Mouse (Mus musculus): ENCODE measurements around the gene Shbg.

Gene Shbg

DNA sequence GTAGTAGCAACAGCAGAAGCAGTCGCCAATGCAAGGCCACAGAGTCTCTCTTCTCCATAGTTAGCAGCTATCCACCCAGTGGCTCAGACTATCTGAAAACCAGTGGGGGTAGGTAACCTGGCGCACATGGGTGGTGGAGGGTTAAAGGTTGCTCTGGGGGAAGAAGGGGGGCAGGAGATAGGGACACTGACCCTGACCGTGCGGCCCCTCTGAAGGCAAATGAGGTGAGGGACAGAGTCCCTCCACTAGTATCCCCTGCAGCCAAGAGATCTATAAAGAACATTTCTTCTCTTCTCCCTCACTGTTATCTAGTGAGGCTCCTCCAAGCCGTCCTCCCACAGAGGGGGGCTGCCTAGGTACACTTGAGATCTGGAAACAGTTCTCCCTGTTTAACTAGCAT is at the start of gene Shbg:
Gene Shbg, minus strand, starts transcription at position 101 of the 400 bp plus-strand sequence.
- DNase-seq (ENCODE audit: low spot score), result no peak

DNA sequence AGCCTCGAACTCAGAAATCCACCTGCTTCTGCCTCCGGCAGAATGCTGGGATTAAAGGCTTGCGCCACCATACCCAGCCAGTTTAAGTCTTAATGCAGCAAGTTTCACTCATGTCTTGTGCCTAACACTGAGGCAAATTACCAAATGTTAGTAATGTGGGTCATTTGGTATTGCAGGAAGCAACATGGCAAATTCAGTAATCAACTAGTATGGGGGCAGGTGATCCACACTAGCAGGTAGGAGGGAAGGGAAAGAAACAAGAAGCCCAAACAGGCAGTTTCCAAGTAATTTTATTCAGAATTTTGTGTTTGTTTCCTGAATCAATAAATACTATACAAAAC is 48.9 kb upstream of the Shbg start:
- DNase-seq (ENCODE audit: low spot score), result no peak

DNA sequence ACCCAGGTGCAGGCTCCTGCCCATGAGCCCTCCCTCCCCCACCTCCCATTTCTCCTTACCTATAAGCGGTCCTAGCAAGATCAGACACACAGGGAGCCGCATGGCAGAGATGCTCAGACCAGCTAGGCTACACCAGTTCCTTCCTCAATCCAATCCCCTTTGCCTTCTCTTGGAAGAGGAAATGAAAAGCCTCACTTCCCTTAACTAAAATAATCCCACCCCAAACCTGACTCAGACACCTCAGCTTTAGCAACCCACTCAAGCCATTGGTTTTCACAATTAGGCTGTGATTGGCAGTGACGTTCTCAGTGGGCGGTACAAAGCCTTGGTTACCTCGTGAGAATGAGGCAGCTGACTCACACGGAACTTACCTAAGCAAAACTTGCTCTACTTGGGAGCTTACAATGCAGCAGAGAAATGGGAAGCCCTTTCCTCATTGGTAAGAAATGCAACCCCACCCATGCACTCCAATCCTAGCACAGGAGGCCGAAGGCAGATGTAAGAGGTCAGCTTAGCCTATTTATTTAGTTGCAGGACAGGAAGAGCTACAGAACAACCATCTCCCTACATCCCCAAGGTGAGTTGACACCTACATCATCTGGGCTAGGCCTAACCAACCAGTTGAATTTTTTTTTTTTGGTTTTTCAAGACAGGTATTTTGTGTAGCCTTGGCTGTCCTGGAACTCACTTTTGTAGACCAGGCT is 48.4 kb upstream of the Shbg start, which contains the start of gene Cd68:
Gene Cd68, minus strand, starts transcription at position 193 of the 704 bp plus-strand sequence.
- DNase-seq (ENCODE audit: low spot score), result no peak

DNA sequence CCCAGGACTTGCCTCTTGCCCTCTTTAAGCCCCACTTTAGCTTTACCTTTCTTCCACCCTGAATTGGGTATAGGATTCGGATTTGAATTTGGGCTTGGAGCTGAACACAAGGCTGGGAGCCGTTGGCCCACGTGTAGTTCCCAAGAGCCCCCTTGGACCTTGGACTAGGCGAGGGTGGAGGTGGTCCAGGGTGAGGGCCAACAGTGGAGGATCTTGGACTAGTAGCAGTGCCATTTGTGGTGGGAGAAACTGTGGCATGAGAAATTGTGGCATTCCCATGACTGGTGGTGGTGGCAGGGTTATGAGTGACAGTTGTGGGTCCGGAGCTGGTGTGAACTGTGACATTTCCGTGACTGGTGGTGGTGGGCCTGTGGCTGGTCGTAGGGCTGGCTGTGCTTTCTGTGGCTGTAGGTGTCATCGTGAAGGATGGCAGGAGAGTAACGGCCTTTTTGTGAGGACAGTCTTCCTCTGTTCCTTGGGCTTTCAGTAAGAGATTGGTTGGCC is 47.8 kb upstream of the Shbg start:
- no peak for DNase-seq (ENCODE audit: low spot score)

DNA sequence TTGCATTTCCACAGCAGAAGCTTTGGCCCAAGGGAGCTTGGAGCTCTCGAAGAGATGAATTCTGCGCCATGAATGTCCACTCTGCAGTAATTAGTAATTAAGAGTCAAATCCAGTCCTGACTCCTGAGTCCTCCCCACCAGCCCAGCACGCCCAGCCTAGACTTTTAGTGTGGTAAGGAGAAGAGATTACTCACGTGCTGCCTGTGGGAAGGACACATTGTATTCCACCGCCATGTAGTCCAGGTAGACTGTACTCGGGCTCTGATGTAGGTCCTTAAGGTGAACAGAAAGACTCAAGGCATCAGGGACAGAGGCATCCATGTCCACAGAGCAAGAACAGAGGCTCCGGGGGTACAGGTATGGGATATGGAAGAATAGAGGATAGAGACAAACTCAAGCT is 47.1 kb upstream of the Shbg start:
- no peak for DNase-seq (ENCODE audit: low spot score)

DNA sequence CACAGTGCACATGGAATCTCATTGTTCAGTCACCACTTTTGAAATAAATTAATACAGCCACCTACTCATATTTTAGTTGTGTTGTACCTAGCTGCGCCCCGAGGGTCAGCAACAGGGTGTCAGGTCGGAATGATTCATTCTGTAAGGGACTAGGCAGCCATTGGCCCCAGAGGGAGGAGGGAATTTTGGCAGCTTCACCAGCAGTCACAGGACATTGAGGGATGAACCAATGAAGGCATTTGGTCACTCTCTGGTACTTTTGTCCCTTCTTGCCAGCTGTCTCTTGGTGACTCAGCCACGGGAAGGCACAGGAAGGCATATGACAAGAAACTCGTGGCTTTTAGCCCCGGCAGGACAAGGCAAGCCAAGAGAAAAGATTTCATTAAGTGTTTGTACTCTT is 46.1 kb upstream of the Shbg start:
- no peak for DNase-seq (ENCODE audit: low spot score)

DNA sequence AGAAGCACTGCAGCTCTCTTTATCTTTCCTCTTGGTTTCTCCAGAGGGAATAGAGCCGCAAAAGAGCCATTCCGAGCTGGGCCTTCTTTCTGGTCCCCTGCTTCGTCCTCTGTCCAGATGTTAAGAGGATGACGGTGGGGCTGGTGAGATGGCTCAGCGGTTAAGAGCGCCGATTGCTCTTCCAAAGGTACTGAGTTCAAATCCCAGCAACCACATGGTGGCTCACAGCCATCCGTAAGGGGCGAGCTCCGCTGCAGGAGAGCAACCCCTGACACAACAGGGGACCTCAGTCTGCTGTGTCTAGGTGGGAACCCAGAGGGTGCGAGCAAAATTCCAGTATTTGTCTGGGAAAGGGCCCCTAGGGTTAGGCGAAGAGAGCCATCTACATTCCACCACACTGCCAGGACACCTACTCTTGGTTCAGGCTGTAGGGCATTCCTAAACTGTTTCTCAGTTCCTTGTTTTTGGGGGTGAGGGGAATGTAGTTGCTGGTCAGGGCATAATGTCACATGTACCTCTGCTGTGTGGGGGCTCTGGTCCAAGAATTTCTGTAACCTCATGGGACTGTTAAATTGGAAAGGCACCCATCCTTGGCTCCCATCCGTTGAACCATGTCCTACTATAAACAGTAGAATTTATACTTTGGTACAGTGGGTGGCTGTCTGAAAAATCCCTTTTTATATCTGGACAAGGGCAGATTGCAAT is 45.4 kb upstream of the Shbg start:
- DNase-seq (ENCODE audit: low spot score), result no peak

DNA sequence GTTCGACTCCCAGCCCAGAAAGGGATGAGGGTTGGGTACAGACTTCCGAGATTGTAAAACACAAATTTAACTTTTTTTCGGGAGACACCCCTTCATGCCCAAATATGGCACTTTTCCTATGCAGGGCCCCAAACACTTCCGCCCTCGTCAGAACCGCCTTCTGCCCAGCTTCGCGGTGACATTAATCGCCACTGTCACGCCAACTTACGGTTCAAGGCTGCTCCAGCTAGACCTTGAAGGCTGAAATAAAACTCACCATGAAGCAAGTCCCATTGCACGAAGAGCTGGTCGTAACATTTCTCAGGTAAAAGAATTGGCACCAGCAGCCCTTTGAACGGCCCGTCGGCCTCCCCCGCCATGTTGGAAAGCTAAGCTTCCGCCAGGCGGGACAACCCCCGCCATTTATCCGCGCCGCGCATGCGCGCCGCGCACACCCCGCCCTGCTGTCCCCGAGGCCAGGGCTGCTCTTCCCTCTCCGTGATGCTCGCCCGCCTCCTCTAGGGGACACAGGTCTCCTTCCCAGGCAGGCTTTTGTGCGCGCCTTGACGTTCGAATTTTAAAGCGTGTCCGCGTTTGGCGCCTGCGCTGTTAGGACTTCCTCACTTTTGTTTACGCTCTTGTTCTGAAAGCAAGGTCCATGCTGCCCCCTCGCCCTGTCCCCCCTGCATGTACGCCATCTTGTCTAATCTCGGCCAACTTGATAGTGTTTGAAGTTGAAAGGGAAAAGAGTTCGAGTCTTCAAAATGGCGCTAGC is 44.7 kb upstream of the Shbg start, which contains the start of gene Mpdu1:
Gene Mpdu1, minus strand, starts transcription at position 430 of the 754 bp plus-strand sequence.
- peak; percentile 78 for DNase-seq (ENCODE audit: low spot score)

DNA sequence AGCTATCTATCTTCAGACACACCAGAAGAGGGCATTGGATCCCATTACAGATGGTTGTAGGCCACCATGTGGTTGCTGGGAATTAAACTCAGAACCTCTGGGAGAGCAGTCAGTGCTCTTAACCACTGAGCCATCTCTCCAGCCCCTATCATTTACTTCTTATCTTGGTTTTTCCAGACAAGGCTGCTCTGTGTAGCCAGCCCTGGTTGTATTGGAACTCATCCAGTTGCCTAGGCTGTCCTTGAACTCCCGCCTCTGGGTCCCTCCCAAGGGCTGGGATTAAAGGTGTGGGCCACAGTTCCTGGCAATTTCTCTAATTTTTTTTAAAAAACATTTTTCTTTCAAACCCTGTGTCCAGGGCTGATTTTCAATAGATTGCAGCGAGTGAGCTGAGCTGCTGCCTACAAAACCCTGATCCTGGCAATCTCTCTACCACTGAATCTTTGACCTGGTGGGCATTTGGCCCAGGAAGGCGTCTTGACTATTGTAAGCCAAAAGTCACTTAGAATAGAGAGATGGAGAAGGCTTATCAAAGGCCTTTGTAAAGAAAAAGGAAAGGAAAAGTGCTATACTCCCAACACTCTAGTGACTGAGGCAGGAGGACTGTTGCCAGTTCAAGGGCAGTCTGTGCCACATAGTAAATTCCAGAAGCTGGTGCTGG is 43.6 kb upstream of the Shbg start:
- no peak for DNase-seq (ENCODE audit: low spot score)

DNA sequence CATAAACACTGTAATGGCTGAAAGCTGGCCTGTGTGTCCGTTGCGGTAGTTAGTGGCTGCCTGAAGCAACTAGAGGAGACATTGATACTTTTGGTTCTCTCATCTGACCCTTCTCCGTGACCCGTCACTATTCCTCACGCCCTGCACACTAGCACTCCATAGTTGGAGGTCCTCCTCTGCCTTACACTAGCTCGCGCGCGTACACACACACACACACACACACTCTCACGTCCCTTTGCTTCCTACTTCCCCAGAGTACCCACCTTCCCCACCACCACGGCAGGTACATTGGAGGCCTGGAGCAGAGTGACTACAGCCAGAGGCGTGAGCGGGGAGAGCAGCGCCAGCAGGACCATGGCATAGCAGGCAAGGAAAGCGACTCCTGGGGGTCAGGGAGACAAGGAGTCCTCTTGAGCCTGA is 39.8 kb upstream of the Shbg start:
- DNase-seq (ENCODE audit: low spot score), result no peak

DNA sequence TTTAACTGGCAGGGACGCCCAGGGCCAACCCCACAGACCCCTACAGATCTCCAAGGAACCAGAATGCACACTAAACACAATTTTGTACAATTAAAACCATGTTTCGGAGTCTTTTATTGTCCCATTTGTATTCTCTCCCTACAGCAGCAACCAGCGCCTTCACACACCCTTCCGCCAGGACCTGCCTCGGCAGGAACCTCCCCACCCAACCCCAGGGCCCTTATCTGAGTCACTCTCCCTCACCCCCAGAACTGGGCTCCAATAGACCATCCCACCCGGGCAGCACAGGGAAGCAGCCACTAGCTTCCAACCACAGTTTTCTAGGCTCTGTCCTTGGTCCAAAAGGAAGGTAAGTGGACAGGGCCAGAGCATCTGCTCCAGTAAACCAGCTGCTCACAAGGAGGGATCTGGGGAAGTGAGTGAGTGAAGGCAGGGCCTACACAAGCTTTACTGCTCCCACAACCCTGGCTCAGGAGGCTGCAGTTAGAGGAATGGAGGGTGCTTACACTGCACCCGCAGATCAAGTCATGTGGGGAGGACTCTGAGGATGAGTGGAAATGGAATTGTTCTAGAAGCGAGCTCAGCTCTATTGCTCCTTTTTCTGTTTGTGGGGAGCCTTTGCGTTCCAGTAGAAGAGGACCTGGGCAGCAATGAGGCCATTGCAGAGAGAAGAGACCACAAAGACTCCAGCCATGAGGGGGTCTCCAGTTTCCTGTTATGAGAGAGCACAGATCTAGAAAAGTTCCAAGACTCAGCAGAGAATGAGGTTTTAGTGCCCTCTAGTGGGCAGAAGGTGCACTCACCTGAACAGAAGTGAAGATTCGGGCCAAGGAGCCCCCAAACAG is 39.1 kb upstream of the Shbg start:
- DNase-seq (ENCODE audit: low spot score), result no peak

DNA sequence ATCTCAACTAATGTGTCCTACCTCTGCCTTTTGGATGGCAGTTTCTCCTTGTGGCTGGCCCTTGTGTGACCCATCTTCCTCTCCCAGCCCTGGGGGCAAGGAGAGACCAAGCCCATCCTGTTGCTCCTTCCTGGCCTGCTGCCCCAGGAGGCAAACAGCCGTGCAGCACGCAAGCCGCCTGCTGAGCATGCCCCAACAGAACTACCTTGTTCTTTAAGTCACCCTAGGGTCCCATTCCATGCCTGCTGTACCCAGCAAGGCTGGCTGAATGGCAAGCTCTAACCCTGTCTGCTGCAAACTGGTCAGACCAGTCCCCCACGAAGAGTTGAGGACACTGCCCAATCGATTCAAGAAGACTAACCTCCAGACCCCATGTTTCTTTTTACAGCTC is 38.4 kb upstream of the Shbg start:
- DNase-seq (ENCODE audit: low spot score), result no peak

DNA sequence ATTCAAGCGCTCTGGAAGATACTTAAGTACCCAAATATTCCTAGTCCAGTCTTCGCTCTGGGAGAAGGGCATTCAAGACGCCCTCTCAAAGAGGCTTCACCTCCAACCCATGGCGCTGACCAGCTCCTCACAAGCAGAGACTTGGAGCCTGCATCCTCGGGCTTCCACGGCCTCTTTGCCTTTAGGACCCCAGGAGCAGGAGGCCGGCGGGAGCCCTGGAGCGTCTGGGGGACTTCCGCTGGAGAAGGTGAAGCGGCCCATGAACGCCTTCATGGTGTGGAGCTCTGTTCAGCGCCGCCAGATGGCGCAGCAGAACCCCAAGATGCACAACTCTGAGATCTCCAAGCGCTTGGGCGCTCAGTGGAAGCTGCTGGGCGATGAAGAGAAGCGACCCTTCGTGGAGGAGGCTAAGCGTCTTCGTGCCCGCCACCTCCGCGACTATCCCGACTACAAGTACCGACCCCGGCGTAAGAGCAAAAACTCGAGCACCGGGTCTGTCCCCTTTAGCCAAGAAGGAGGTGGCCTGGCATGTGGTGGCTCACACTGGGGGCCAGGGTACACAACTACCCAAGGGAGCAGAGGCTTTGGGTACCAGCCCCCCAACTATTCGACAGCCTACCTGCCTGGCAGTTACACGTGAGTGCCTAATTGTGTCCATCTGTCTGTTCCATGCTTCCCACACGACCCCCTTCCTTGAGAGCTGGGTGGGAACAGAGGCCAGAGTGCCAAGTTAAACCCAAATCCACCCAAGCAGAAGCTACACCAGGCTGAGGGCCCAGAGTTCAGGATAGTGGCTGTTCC is 37.8 kb upstream of the Shbg start, which contains the start of gene Sox15:
Gene Sox15, plus strand, starts transcription at position 51 of the 801 bp plus-strand sequence.
- DNase-seq (ENCODE audit: low spot score), result peak; percentile 56

DNA sequence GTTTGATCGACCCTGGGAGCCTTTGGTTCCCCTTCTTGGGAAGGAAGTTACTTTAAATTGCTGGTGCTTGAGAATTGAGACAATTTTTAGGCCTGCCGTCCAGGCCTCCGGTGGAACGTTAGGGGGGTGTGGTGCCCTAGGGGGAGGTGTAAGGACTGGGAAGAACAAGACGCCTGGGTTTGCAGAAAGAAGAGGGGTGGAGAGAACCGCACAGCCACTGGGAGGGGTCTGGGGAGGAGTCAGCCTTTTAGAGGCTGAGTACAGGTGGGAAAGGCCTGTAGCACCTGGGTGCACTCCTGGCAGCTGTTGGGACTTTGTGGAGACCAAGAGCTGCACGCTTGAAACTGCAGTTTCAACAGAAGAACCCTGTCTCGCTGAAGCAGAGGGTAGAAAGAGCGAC is 37.1 kb upstream of the Shbg start:
- DNase-seq (ENCODE audit: low spot score), result no peak

DNA sequence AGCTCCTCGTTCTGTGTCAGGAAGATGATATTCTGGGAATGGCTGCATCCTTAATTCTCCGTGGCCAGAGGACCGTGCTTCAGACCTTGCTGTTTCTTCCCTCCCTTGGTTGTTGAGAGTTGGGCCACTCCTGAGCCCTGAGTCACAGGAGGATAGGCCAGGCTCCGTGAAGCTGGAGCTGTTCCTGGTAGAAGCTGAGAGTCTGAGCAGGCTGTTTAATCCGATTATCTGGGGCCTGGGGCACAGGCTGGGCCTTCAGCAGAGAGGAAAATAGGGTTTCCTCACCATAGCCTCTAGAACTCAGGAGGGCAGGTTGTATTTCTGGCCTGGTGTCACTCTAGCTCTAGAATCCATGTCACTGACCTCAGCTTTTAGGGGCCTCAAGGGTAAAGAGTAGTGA is 35.7 kb upstream of the Shbg start:
- no peak for DNase-seq (ENCODE audit: low spot score)

DNA sequence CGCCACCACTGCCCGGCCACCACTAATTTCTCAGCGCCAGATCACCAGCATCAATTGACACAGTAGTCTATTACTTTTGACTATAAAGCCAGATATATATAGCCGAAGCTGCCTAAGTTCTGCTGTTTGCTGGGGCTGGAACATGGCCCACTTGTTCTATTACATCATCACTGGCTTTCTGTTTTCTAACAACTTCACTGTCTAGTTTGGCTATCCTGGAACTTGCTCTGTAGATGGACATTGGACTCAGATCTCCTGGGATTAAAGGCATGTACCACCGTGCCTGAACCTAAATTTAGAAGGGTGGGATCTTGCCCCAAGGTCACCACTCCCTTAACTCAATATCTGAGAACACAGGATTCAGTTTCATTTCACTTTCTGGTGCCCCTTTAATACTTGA is 28.2 kb upstream of the Shbg start:
- no peak for DNase-seq (ENCODE audit: low spot score)

DNA sequence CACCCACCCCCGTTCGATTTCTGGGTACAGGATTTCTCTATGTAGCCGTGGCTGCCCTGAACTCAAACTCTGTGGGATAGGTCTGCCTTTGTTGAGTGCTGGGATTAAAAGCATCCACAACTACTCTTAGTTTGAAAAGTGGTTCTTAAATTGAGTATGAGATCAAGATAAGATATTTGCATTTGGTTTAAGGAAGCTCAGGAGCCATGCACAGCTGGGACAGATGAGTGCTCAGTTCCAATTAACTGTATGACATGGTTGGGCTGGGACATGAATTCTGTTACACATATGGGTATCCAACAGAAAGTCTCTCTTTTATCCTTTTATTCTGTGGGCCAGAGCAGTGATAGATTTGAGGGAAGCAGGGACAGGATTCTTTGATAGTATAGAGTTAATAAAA is 17.8 kb upstream of the Shbg start:
- DNase-seq (ENCODE audit: low spot score), result no peak

DNA sequence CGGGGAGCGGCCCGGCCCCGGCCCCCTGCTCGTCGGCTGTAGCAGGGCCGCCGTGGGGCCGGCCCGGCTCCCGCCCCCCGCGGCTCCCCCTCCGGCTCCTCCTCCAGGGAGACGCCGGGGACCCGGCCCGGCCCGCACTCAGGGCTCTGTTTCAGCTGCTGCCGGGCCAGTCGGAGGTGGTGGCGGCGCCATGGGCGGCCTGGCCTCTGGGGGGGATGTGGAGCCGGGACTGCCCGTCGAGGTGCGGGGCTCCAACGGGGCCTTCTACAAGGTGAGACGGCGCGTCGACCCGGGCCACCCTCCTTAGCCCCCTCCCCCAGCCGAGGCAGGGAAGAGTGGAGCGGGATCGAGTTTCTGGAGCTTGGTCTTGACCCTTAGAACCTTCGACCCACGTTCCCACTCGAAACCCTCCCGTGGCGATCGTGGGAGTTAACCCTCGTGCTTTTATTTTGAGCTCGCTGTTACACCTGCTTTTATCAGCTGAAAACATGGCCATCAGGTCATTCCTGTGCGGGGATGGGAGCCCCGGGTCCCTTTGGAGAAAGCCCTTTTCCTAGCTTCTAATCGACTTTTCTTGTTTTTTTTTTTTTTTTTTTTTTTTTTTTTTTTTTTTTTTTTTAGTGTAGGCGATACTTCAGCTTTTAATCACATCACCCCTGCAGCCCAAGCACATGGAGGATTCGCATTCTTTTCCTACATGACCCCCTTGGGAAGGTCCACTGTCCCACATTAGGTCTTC is 15.6 kb upstream of the Shbg start:
- DNase-seq (ENCODE audit: low spot score), result peak; percentile 62

DNA sequence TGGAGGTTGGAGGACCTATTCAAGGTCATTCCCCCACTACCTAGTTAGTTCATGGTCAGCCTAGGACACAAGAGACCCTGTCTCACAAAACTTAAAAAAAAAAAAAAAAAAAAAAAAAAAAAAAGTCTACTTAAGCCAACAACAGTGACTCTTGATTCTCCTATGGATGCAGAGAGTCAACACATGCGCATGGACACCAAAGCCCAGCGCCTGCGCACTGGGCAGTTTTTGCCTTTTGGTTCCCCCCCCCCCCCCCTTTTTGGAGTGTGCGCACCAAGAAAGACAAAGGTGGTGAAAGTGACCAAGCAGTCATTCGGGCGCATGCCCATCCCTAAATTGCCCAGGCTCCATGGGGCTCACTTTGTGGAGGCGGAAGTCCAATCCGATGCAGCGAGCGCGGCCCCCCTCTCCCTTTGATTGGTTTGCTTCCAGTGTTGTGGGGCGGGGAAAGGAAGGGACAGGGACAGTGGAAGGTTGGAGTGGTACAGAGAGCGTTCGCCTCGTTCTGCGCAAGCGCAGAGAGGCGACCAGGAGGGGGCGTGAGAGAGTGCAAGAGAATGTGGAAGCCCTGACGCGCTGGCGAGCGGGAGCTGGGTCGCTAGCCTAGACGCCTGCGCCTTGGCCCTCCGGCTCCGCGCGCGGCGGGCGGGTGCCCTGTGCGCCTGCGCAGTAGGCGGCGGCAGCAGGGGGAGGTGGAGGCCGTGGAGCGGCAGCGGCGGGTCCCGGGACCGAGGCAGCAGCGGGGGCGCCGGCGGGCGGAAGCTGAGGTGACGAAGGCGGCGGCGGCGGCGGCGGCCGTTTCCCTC is 14.8 kb upstream of the Shbg start, which contains the start of gene Fxr2:
Gene Fxr2, plus strand, starts transcription at position 707 of the 806 bp plus-strand sequence.
- peak; percentile 100 for DNase-seq (ENCODE audit: low spot score)

Data from ovary, postnatal 14 days (tissue).